Comparison of ENCODE assay signal across 8 mouse cellular contexts in genomic region chr12:80643693-80644505, GRCm38 (mm10). TPM values are rescaled to one million over a fixed set of nuclear protein-coding genes. Genes with fewer than 3 reads are reported as not detected.
A peak's percentile ranks its signal among the peaks of the same experiment; 100 is the strongest.
DNase-seq lines count a peak whose midpoint lies in the region; ATAC-seq lines count a peak whose summit lies in the region.

Gene Slc39a9 (plus strand): TSS chr12:80643883.
Gene Erh (minus strand): TSS chr12:80644341.

- 0 out of 2 replicates have a peak, but pooled peaks cover 3% of the 10 kb centered on the region for H3K4me1 ChIP-seq in hindbrain, embryonic 11.5 days (replicated peaks; ENCODE audit: control insufficient read depth, insufficient read depth, low read length)

- no peaks in the 10 kb centered on the region for H3K9me3 ChIP-seq in hindbrain, embryonic 11.5 days (ENCODE audit: control insufficient read depth, low read length)

- peaks cover 9% of the 10 kb centered on the region for H3K36me3 ChIP-seq in hindbrain, embryonic 11.5 days (ENCODE audit: control insufficient read depth, insufficient read depth, low read length)

- peak within 1 kb of the TSS; percentile 72 for H3K27ac ChIP-seq in hindbrain, embryonic 11.5 days (ENCODE audit: low read depth, low read length)

- H3K9ac ChIP-seq in hindbrain, embryonic 11.5 days (ENCODE audit: low read depth, low read length) = peak within 1 kb of the TSS; percentile 80

- WGBS in hindbrain, embryonic 11.5 days = under 1% methylated on average over 50 of the region's 50 CpGs

- no peaks in the 10 kb centered on the region for H3K27me3 ChIP-seq in hindbrain, embryonic 11.5 days (ENCODE audit: control insufficient read depth, insufficient read depth, low read length)

- peak within 1 kb of the TSS; percentile 72 for H3K4me2 ChIP-seq in hindbrain, embryonic 11.5 days (replicated peaks; ENCODE audit: low read depth, low read length)

- H3K4me3 ChIP-seq in hindbrain, embryonic 11.5 days (ENCODE audit: low read depth, low read length) = peak within 1 kb of the TSS; percentile 62

- ATAC-seq in hindbrain, embryonic 11.5 days (ENCODE audit: low FRiP score) = peak; percentile 98

- DNase-seq in Muller cell, postnatal 12 days (ENCODE audit: inconsistent ontology term) = peak; percentile 95
- DNase-seq in cerebellum, adult 9-11 months = peak; percentile 94
- peak; percentile 88 to 96 for DNase-seq in frontal cortex, adult 2 months (ENCODE audit: extremely low spot score in 1 of 2, low spot score in 1 of 2)
- peak; percentile 93 for DNase-seq in hindbrain, embryonic 11.5 days (ENCODE audit: low spot score)
- DNase-seq in layer of hippocampus, postnatal 10 days (ENCODE audit: low spot score in 2 of 2) = peak; percentile 90 to 91
- peak; percentile 95 for DNase-seq in lung, postnatal 10 days
- peak; percentile 90 for DNase-seq in ovary, postnatal 36 days (ENCODE audit: low spot score)
- DNase-seq in thymus, postnatal 25 days = peak; percentile 92

RNA-seq across cellular contexts. Expression of gene Slc39a9, which starts in this region (rescaled TPM):
- polyA plus RNA-seq in frontal cortex, adult 2 months (2012; rRNA removed) = 26.8 and 29.1 TPM in 2 replicates
- 24.9 and 25.6 TPM in 2 replicates for polyA plus RNA-seq in hindbrain, embryonic 11.5 days (2014; fragmentation: Nextera tagmentation; extraction: Ambion mirVana)
- total RNA-seq in layer of hippocampus, postnatal 10 days (2021) = 10 to 100 TPM; 41.9 to 42.6 TPM

RNA-seq across cellular contexts. Expression of gene Erh, which starts in this region (rescaled TPM):
- 104 and 113 TPM in 2 replicates for polyA plus RNA-seq in frontal cortex, adult 2 months (2012; rRNA removed)
- 322 and 356 TPM in 2 replicates for polyA plus RNA-seq in hindbrain, embryonic 11.5 days (2014; fragmentation: Nextera tagmentation; extraction: Ambion mirVana)
- total RNA-seq in layer of hippocampus, postnatal 10 days (2021) = 10 to 100 TPM; 74.7 to 76.8 TPM

Comparison
In these comparisons a context has a peak if more than half of its experiments do, and no peak if none do; other contexts are left out.
1. Peak in every context shown above with its lines: DNase-seq, ATAC-seq, H3K4me3 ChIP-seq and H3K27ac ChIP-seq.